Mouse (Mus musculus) embryonic facial prominence, embryonic 15.5 days (tissue): ENCODE results near the gene Fam214a. TPM values are rescaled to one million over a fixed set of nuclear protein-coding genes. Genes with fewer than 3 reads are reported as not detected.

ENCODE experiments used
- ATAC-seq: fragments of 200-750 bp; cut with Nextera tagmentation; 2 replicates; pipeline ENCODE4 v1.8.0; 2017; ENCODE audit warnings: low read depth, moderate TSS enrichment; ENCODE audit not compliant: insufficient number of reproducible peaks, low FRiP score, low TSS enrichment
- H3K27ac ChIP-seq: fragments of 300-500 bp; sonication (generic); replicated peaks from 2 replicates; pipeline ENCODE4 v1.5.1; 2015; ENCODE audit warnings: mild to moderate bottlenecking, inconsistent platforms
- H3K27me3 ChIP-seq: fragments of 300-500 bp; sonication (generic); 2 replicates; pipeline ENCODE4 v1.6.1; 2015; ENCODE audit warnings: inconsistent platforms
- H3K36me3 ChIP-seq: fragments of 300-500 bp; sonication (generic); 2 replicates; pipeline ENCODE4 v1.6.1; 2015; ENCODE audit warnings: mild to moderate bottlenecking, inconsistent platforms
- H3K4me1 ChIP-seq: fragments of 300-500 bp; sonication (generic); 2 replicates; pipeline ENCODE4 v1.6.1; 2015; ENCODE audit warnings: inconsistent platforms
- H3K4me2 ChIP-seq: fragments of 300-500 bp; sonication (generic); replicated peaks from 2 replicates; pipeline ENCODE4 v1.6.1; 2015; ENCODE audit warnings: mild to moderate bottlenecking, inconsistent platforms
- H3K4me3 ChIP-seq: fragments of 300-500 bp; sonication (generic); replicated peaks from 2 replicates; pipeline ENCODE4 v1.5.1; 2015; ENCODE audit warnings: mild to moderate bottlenecking, inconsistent platforms
- H3K9ac ChIP-seq: fragments of 300-500 bp; sonication (generic); 2 replicates; pipeline ENCODE4 v1.6.1; 2015; ENCODE audit warnings: inconsistent platforms
- H3K9me3 ChIP-seq: fragments of 300-500 bp; sonication (generic); replicated peaks from 2 replicates; pipeline ENCODE4 v1.6.1; 2016; ENCODE audit warnings: inconsistent platforms
- WGBS: fragments of 180-500 bp; shearing (Covaris S2); methylation state at CpG from one replicate; pipeline ENCODE4 v1.1.7; 2015; 5-methylcytosine and 5-hydroxymethylcytosine counted together
- polyA plus RNA-seq: library from polyadenylated mRNA; unstranded; fragments of >200 nt; fragmentation: Nextera tagmentation; extraction: Ambion mirVana; gene quantifications from 2 replicates; pipeline ENCODE4 v1.2.1, GENCODE M21; 2015

The Fam214a gene
- polyA plus RNA-seq, 1 experiment from 2014 or later: 16.5 TPM

DNA sequence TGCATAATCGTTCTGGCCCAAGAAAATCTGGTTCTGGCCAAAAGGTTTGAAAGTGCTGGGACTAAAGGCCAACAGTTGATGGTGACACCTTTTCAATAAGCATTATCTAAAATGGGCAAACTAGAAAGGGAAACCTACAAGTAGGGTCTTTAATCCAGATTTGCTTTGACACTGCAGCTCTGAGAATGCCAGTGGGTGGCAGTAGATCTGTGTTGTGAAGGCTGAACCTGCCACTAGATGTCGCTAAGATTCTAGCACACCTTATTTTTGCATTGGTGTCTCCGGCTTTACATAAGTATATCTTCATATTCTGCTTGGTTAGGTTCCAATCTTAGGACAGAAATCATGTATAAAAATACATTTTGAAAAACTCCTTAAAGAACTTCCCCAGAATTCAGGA is 97.3 kb downstream of the Fam214a start:
- Histone ChIP-seq H3K4me2 (no peak overlapping the region), H3K27me3 (no peaks in the 10 kb centered on the region), H3K27ac (no peak overlapping the region), H3K9me3 (no peaks in the 10 kb centered on the region), H3K36me3 (peaks cover 7% of the 10 kb centered on the region; the same call in 1 of the 2 replicates), H3K4me1 (no peaks in the 10 kb centered on the region), H3K4me3 (no peak overlapping the region), H3K9ac (no peak overlapping the region)
- 25% methylated on average over 3 of the region's 3 CpGs for WGBS
- ATAC-seq: no peak

DNA sequence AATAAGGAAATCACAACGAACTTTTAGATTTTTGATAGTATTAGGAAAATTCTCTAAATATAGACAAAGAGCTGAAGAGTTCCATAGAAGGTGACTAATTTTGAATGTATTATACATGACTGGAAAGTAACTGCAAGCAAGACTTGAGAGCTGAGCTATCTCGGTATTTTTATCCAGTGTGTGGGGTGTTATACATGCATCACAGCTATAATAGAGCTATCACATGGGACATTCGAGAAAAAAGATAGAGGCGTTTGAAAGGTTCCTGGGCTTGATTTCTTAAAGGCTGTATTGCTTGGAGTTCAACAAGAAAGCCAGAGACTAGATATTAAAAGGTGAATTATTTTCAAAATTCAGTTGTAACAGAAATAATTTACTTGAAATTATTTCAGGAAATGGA is 99.2 kb downstream of the Fam214a start:
- Histone ChIP-seq H3K27ac (no peak overlapping the region), H3K36me3 (peaks cover 7% of the 10 kb centered on the region; the same call in 1 of the 2 replicates), H3K9me3 (no peaks in the 10 kb centered on the region), H3K4me2 (no peak overlapping the region), H3K4me3 (no peak overlapping the region), H3K9ac (no peak overlapping the region), H3K27me3 (no peaks in the 10 kb centered on the region), H3K4me1 (no peaks in the 10 kb centered on the region)
- no peak for ATAC-seq
- WGBS: 86% methylated on average over 4 of the region's 4 CpGs

GRCm38 (mm10) chr9:75055046-75055445 is 102.4 kb downstream of the Fam214a start:
- ATAC-seq: no peak
- Histone ChIP-seq H3K4me1 (no peaks in the 10 kb centered on the region), H3K9me3 (no peaks in the 10 kb centered on the region), H3K4me2 (no peak overlapping the region), H3K27ac (no peak overlapping the region), H3K36me3 (peaks cover 30% of the 10 kb centered on the region), H3K9ac (no peak overlapping the region), H3K27me3 (no peaks in the 10 kb centered on the region), H3K4me3 (no peak overlapping the region)
- WGBS: 88% methylated on average over 5 of the region's 5 CpGs

DNA sequence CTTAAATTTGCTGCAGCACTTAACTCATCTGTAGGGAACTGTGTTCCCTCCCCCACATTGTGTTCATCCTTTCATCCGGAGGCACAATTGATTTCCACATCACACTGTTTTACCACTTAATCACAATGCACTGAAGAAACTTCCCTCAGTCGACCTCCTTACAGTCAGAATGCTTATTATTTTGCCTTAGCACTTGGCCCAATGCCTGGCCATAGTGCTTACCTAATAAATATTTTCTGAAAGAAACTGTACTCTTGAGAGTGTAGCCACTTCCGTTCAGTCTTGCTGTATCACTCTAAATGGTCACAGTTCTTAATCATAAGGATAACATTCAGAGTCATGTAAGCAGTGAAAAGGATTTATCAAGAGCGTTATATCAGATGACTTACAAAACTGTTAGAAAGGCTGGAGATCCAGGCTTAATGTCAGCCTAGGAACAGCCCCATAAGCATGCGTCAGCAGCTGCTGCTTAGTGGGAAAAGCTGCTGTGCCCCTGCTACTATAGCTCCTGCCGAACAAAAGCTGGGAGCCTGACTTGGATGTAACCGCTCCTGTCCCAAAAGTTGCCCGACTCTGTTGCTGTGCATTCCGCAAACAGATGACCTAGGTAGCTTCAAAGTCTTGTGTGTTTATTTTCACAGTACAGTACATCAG is 112.1 kb downstream of the Fam214a start:
- H3K4me2 ChIP-seq: no peak overlapping the region
- H3K4me3 ChIP-seq: no peak overlapping the region
- no peaks in the 10 kb centered on the region for H3K9me3 ChIP-seq
- H3K36me3 ChIP-seq: peaks cover under 1% of the 10 kb centered on the region; the same call in 1 of the 2 replicates
- H3K4me1 ChIP-seq: no peaks in the 10 kb centered on the region
- ATAC-seq: no peak
- H3K27me3 ChIP-seq: no peaks in the 10 kb centered on the region
- 68% methylated on average over 9 of the region's 9 CpGs for WGBS
- no peak overlapping the region for H3K27ac ChIP-seq
- no peak overlapping the region for H3K9ac ChIP-seq

- Histone ChIP-seq H3K27me3 (no peaks in the 10 kb centered on the region), H3K4me3 (peak within 1 kb of the TSS; percentile 91), H3K4me2 (peak within 1 kb of the TSS; percentile 80), H3K4me1 (peaks cover 9% of the 10 kb centered on the region), H3K27ac (peak within 1 kb of the TSS; percentile 94), H3K9ac (peak within 1 kb of the TSS; percentile 80), H3K9me3 (no peaks in the 10 kb centered on the region), H3K36me3 (no peaks in the 10 kb centered on the region)
- WGBS: 23% methylated on average over 23 of the region's 23 CpGs
- no peak; the same call in 1 of the 2 replicates for ATAC-seq
Observed at GRCm38 (mm10) chr9:75070457-75071028, 117.9 kb downstream of the Fam214a start, which contains the start of gene Myo5a. Myo5a (plus strand) TSS chr9:75071015.

GRCm38 (mm10) chr9:75071029-75071705 is 118.5 kb downstream of the Fam214a start:
- peak overlapping the region; percentile 91 for H3K4me3 ChIP-seq
- H3K9ac ChIP-seq: peak overlapping the region; percentile 80
- H3K27me3 ChIP-seq: no peaks in the 10 kb centered on the region
- no peaks in the 10 kb centered on the region for H3K36me3 ChIP-seq
- no peaks in the 10 kb centered on the region for H3K9me3 ChIP-seq
- ATAC-seq: peak; percentile 98
- peak overlapping the region; percentile 80 for H3K4me2 ChIP-seq
- peak overlapping the region; percentile 94 for H3K27ac ChIP-seq
- H3K4me1 ChIP-seq: peaks cover 9% of the 10 kb centered on the region
- under 1% methylated on average over 90 of the region's 92 CpGs for WGBS

DNA sequence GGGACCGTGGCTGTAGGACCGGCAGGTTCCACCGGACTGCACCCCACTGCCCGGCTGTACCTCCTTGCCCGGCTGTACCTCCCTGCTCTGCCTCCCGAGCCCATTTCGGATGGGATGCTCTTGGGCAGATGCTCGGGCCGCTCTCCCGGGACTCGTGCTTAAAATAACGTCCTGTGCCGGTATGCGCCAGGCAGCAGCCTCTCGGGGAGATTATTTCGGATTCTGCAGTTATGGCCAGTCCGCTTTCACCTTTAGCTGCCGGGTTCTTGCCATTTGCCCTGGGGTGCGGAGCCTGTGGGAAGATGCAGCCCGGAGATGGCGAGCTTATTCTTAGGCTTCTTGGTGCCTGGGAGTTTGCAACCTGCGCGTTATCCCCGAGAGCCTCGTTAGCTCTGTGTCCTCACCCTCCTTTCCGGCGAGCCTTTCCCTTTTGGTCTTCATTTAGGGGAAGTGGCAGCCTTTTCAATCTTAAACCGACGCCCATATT is 119.1 kb downstream of the Fam214a start:
- WGBS: under 1% methylated on average over 29 of the region's 29 CpGs
- Histone ChIP-seq H3K4me3 (peak overlapping the region; percentile 91), H3K4me2 (peak overlapping the region; percentile 80), H3K9me3 (no peaks in the 10 kb centered on the region), H3K4me1 (peaks cover 9% of the 10 kb centered on the region), H3K27ac (peak overlapping the region; percentile 94), H3K36me3 (no peaks in the 10 kb centered on the region), H3K9ac (peak overlapping the region; percentile 80), H3K27me3 (no peaks in the 10 kb centered on the region)
- peak; percentile 39 for ATAC-seq

GRCm38 (mm10) chr9:75072361-75072760 is 119.7 kb downstream of the Fam214a start:
- Histone ChIP-seq H3K27ac (no peak overlapping the region; the same call in 1 of the 2 replicates), H3K4me2 (peak overlapping the region; percentile 80), H3K27me3 (no peaks in the 10 kb centered on the region), H3K36me3 (no peaks in the 10 kb centered on the region), H3K9ac (peak overlapping the region; percentile 80; the same call in 1 of the 2 replicates), H3K4me1 (peaks cover 9% of the 10 kb centered on the region), H3K4me3 (peak overlapping the region; percentile 91), H3K9me3 (no peaks in the 10 kb centered on the region)
- WGBS: 19% methylated on average over 3 of the region's 3 CpGs
- ATAC-seq: no peak

DNA sequence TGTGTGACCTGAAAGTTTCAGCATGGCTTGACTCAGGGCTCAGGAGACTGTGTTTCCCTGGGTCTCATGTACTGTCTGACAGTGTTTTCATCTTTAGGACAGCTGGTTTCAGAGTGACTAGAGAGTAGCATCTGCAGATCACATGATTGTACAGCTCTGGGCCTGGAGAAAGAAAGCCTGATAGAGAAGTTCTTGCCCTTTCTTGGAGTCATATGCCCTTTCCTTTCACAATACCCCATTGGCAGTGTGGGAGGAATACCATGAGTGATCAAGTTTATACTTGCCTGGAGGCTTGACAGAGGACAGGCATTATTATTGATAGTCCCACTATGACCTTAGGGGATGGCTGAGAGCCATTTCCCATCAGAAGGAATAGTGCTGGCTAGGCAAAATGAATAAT is 124.5 kb downstream of the Fam214a start:
- no peak overlapping the region for H3K27ac ChIP-seq
- no peak overlapping the region for H3K4me3 ChIP-seq
- no peak for ATAC-seq
- H3K27me3 ChIP-seq: no peaks in the 10 kb centered on the region
- no peak overlapping the region for H3K9ac ChIP-seq
- H3K4me2 ChIP-seq: no peak overlapping the region
- H3K36me3 ChIP-seq: no peaks in the 10 kb centered on the region
- H3K4me1 ChIP-seq: peaks cover 3% of the 10 kb centered on the region; the same call in 1 of the 2 replicates
- no peaks in the 10 kb centered on the region for H3K9me3 ChIP-seq
